Mouse (Mus musculus) kidney, adult 8-10 months (tissue): ENCODE results near the gene Zfp664.
A peak's percentile ranks its signal among the peaks of the same experiment; 100 is the strongest.

Experiments
- DNase-seq, 2 experiments: peaks; one replicate each; pipeline ENCODE4 v3.0.0; 2022

Gene Zfp664

DNA sequence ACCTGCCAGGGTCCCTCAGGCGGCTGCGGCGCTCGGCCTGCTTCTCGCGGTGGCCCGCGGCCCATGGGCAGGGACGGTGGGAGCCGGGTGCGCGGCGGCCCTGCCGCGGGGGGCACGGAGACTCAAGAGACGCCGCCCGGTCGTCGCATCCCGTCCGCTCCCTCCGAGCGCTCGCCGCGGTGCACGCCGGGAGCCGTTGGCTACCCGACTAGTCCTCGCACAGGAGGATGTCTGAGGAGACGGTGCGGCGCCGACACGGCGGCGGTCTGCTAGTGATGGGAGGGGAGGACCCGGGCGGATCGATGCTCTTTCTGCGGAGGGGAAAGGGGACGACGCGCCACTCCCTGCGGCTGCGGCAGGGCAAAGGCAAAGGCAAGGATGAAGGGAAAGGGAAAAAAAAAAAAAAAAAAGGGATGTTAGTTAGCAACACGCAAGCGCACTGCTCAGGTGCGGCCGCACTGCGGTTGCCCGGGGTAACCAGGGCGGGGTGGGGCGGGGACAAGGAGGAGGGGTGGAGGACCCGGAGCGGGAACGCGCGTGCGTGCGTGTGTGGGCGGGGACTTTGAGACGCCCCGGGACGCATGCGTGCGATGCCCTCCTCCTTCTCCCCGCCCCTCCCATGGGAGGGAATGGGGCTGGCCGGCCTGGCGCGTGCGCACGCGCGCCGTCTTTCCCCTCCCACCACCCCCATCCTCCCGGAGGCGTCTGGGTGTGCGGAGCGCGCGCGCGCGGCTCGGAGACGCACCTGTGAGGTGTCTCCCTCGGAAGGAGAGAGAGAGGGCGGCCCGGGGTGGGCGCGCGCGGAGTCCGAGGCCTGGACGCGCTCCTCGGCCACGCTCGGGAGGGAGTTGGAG is at the start of gene Zfp664, which contains the start of gene Ccdc92:
Zfp664 (plus strand) TSS at position 679 of the 854 bp plus-strand sequence.
Ccdc92 (minus strand) TSS at position 412 of the 854 bp plus-strand sequence.
- DNase-seq = peak; percentile 95

DNA sequence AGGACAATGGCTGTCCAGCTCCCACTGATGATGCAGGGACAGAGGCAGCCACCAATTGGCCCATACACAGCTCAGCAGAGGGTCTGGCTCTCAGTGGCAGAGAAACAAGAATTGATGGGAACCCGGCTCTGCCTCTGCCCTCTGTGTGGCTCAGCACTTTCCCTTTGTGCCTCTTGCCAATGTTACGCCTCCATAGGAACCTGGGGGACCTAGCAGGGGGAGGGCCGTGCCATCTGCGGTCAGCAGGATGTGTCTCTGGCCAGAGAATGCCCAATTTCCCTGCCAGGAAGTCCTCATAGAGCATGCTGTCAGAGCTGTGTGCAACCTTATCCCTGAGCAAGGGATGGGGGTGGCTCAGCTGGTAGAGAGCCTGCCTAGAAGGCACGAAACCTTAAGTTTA is 47.7 kb upstream of the Zfp664 start:
- DNase-seq = no peak

DNA sequence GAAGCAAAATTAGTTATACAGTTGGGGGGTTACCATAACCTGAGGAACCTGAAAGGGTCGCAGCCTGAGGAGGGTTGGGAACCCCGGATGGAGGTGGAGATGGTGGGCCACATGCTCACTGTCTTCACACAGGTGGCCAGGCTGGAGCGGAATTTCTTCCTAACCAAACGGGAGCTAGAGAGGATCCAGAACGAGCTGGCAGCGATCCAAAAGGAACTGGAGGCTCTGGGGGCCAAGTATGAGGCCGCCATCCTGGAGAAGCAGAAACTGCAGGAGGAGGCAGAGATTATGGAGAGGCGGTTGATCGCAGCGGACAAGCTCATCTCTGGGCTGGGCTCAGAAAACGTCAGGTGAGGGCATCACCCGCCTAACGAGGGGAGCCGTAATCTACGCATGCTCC is 45.4 kb upstream of the Zfp664 start:
- DNase-seq = no peak

DNA sequence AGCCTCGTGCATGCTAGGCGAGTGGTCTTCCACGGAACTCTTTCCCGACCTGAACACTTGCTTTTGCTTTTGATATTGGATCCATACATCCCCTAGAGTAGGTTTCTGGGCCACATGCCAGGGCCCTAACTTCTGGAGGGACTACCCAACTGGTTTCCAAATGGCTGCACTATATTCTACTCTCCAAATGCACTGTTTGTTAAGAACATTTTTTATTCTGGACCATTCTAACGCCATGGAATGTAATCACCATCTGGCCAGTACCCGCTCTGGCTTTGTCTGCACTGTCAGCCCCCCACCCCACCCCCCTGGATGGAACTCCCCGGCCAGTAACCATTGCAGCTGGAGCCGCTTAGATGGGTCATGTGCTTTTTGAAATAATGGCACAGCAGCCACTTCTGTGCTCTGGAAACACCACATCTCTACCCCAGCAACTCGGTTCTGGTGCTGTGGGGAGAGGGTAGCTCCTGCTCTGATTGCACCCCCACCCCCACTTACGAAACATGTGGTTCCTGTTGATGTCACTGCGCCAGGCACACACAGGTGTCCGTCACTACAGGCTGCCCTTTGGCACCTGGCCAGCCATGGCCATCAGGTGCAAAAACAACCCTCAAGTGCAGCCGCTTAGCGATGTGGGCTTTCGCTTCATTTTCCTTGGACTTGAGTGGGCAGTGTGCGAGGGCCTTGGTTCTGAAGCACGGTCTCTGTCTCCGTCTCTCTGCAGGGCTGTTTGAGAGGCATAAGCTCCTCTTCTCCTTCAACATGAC is 40.2 kb upstream of the Zfp664 start:
- no peak for DNase-seq

DNA sequence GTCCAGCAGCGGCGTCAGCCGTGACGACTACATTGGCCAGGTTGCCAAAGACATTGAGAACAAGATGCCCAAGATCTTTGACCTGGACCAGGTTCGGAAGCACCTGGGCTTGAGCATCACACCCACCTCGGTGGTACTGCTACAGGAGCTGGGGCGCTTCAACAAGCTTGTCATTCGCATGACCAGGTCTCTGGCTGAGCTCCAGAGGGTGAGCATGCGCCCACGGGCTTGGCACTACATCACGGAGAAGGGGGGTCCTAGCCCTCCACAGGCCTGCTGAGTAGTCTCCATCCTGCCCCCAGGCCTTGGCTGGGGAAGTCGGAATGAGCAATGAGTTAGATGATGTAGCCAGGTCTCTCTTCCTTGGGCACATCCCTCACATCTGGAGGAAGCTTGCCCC is 32.2 kb upstream of the Zfp664 start:
- no peak for DNase-seq

DNA sequence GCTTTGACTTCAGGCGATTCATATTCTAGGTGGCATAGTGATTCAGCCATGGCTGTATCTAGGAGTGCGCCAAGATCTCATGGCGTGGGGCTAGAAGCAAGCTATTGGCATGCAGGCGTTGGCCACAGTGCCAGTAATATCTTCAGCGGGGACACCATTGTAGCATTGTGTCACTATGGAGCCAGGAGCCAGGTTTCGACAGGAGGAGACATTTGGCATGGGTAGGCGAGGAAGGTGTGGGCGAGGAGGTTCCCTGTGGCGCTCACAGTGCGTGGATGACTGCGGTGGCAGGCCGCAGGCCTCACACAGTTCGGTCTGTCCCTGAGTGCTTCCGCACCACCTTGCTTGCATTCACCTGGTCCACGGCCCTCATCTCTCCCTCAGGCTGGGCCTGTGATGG is 27.3 kb upstream of the Zfp664 start:
- DNase-seq = no peak

DNA sequence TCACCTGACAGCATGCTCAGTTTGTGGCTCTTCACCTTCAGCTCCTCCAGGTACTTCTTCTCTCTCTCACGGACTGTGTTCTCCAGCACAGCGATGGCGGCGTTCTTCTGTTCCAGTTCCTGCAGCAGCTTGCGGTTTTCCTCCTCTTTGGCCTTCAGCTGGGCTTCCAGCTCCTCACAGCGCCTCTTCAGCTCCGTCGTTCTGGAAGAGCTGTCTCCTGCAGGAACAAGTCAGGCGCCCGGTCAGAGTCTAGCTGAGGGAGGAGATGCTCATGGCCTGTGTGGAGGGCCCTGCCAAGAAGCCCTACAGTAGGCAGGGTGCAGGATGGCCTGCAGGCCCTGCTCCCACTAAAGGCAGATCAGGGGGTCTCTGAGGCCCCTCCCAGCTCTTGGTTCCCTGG is 26.4 kb upstream of the Zfp664 start:
- no peak for DNase-seq

DNA sequence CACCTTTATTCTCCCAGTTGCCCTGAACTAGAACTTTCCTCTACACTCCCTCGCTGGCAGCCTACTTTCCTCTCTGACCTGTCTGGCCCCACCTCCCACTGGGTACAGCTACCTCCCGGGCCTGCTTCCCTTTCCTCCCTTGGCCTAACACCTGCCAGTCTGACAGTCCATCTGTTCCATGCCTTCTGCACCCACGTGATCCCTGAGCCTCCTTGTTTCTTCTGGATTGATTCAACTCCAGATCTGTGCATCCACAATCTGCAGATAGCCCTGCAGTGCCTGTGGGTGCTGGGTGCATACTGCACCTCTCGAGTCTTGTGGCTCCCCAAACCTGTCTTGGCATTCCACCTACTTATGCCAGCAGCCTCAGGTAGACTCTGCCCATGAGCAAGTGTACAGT is 25.9 kb upstream of the Zfp664 start:
- DNase-seq = no peak

DNA sequence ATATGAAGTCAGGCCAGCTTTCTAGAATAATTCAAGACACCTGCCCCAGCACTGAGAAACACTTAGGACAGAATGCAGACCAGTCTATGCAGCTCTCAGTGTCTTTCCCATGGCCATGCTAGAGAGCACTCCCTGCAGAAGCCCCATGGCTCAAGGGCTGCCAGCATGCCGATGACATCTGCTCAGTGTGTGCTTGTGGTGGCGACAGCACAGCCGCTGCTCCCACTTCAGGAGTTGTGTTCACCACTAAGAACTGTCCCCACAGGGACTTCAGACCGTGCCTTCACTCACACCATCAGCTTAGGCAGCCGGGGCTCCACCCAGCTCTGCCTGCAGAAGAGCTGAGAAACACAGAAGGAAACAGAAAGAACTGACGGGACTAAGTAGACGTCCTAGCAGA is 22.3 kb upstream of the Zfp664 start:
- no peak for DNase-seq

DNA sequence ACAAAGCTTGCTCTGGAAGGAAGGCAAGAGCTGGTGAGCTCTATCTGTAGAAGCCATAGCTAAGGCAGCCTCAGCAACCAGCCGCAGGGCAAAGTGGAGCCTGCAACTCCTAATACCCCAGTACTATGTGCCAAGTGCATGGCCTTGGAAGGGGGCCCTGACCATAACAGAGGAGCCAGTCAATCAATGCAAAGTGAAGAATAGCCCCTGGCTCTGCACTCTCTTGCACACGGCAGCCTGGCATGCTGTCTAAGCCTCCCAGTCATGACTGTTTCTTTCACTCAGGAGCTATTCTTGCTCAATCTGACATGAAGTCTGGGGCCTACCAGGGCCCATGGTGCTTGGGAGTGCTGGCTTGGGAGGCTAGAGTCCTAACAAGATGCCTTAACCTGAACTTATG is 21.8 kb upstream of the Zfp664 start:
- DNase-seq = no peak

DNA sequence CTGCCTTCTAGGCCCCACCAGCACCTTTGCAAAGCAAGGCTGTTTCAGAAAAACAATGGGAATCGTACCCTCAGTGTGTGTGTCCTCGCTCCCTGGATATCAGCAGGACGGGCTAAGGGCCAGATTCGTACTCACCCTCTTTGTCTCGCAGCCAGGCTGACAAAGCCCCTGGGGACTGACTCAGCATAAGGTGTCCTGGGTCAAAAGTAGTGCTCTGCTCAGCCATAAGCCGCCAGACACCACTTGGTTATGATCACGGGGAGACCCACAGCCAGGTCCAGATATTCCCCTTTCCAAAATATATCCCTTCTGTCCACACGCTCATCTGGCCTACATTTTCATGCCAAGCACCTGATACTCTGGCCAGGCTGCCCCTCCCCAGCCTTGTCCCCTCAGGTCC is 19.1 kb upstream of the Zfp664 start:
- no peak for DNase-seq

DNA sequence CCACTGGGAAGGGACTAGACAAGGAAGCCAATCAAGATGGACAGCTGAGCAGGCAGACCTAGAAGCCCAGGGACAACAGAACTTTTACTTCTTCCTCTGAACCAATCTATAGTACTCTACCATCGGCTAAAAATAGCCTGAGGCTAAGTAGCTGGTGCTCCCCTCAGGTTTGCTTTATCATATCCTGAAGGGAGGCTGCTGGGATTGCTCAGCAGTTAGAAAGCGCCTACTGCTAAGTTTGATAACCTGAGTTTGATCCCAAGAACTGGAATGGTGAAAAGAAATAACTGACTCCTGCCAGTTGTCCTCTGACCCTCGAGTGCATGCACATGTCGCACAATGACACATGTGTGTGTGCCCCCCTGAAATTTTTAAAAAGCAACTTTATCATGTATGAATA is 17.6 kb upstream of the Zfp664 start:
- no peak for DNase-seq

DNA sequence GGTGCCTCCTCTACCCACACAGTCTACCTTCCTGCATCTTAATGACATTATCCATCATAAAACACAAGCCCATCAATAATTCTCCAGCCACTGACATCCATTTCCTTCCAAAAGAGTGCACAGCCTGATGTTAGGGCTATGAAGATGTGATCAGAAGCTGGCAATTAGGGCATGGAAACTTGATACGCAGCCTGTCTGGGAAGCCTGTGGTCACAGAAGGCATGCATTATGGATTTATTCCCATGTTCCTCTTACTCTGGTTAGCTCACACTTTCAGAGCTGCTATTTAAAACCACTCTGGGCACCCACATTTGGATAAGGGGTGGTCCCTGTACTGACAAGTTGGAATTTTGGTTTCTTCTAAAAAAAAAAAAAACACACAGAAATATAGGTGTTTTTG is 15.5 kb upstream of the Zfp664 start:
- DNase-seq = no peak

DNA sequence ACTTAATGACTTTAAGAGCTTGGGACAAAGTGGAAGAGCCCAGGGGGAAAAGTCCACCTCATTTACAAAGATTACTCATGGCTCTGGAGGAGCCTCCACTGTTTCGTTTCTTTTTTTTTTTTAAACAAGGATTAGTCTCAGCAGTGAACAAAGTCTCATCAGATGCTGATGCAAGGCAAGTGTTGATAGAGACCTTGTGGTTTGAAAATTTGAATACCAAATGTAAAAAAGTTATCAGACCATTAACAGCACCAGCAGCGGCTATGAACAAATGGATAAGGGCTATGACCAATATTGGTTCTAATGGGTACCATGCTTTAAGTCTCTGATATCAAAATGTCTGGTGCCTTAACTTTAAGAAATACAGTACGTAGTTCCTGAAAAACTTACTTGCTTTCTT is 13.5 kb upstream of the Zfp664 start:
- DNase-seq = no peak

DNA sequence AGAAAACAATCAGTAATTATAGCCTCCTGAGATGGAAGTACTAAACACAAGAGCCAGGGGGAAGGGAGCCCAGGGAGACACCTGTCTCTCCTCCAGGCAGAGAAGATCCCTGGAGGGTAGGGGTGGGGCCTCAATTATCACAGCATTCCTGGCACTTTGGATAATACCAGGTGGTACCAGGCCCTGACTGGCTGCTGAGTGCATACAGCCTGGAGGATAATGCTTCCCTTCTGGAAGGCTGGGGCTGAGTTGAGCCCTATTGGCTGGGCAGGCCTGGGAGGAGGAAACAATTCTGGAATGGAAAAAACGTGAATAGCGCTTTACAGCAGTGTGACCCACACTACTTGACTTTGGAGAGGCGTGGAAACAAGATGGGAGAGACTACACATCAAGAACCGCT is 10.9 kb upstream of the Zfp664 start:
- no peak for DNase-seq

DNA sequence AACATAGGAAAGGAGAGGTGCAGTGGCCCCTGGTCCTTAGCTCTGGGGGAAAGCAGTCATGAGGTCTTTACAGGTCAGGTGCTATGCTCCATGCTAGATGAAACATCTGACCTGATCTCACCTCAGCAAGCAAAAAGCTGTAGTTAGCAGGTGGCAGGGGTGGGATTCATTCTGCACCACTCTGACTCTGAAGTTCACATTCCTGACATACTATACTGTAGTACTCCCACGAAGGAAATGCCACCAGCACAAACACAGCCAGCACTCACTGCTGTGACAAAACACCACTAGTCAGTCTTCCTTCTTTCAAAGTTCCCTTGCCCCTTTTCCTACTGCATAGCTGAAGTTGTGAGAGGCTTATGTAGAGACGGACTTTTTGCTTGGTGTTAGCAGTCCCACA is 10.2 kb upstream of the Zfp664 start:
- DNase-seq = no peak

DNA sequence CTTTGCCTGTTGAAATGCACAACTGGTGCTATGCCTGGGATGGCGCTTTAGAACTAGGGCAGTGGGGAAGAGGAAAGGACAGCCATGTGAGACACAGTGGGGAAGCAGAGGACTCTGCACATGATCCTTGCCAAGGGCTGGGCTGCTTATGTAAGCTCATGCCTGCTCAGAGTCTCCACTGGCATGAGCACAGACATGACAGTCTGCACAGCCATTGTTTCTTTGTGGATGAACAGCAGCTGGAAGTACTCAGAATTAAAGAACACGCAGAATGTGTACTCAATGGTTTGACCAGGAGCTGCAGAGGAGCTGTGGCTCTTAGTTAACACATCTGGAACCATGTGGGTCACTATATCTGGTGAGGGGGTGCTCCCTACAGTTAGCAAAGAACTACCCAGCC is 9.4 kb upstream of the Zfp664 start:
- no peak for DNase-seq

DNA sequence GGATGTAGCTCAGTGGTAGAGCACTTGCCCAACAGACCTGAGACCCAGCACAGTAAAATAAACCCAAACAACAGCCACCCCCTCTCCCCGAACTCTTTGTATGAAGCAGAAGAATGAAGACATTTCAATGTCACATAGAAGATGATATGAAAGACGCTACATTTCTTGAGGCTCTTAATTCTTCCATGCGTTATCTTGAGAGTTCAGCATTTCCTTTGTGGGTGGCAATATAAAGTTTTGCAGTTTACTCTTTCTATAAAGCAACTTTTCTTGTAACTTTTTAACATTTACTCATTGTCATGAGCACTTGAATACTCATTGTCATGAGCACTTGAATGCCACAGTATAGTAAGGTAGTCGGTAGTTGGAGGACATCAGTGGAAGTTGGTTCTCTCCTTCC is 8.3 kb upstream of the Zfp664 start:
- DNase-seq = no peak

DNA sequence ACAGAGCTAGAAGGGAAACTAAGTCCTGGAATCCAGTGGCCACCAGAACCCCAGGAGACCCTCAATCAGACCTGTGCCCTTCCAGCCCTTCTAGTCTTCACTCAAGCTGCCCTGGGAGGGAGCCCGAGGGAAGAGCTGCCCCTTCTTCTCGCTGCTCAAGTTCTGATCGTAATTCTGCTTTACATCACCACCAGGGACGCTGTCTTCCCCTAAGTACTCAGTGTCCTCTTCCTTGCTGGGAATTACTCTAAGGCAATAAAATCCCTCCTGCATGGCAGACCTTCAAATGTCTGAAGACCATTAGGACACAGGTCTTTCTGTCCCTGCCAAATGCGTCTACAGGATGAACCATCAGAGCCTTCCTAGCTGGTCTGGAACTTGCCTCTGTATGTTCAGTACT is 2.5 kb upstream of the Zfp664 start:
- no peak for DNase-seq

DNA sequence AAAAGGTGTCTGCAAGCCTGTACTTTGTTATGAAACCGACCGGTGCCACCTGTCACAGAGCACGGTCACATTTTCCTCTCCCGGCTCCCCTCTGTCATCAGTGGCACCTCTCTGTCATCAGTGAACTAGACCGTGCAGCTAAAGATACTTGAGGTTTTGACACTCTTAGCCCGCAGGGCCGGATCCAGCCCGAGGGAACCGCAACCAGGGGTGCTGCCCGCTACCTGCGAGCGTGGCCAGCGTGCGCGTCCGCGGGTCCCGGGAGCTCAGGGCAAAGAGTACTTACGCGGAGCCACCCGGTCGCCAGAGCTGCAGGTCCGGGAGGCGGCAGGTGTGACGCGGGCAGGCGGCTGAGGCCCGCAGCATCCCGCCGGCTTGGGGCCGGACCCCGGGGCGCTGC is 1.0 kb upstream of the Zfp664 start:
- DNase-seq = peak in 1 of 2 experiments; percentile 21

DNA sequence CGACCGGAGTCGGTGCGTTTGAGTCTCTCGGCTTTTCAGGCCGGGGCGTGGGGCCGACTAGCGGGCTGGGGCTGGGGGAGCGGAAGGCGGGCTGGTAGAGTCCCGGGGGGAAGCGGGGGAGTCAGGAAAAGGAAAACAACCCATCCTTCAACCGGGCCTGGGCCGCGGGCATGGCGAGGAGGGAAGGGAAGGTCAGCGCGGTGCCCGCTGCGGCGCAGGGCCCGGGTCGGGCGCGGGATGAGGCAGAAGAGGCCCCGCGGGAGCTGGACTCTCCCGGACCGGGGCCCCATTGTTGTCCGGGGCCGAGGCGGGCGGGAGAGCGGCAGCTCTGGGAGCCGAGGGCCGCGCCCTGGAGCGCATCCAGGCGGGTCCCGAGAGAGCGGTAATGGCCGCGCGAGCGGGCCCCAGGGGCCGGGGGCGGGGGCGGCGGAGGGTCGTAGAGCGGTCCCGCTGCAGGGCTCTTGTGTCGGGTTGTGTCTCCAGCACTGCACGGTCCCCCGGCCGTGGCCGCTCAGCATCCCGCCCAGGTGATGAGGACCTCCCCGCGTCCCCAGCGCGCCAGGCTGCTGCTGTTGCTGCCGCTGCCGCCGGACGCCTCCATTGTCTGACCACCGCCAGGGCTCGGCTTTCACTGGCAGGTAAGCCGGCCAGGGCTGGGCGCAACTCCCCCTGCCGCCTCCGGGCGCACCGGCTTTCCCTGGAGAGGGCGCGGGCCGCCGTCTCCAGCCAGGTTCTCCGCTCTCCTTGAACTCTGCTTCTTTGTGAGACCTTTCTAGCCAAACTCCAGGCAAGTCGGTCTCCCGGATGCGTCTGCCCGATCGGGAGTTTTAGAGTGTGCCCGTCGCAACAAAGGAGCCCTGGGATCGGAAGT is 615 bp downstream of the Zfp664 start:
- DNase-seq = peak; percentile 20 to 34

DNA sequence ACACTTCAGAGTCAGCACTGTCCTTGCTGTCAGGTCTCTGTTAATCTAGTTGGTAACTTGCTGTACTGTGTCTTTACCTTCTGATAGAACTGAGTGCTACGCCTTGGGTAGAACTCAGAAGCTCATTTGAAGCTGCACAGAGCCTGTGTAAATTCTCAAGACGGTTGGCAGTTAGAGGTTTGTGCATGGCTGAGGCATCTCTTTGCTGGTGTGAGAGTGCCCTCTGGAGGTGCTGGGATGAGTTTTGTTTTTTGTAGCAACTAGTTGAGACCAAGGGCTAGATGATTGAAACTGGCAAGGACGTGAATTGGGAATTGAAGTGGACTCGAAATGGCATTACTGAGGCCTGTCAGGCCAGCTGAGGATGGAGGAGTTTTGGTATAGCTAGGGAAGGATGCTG is 6.5 kb downstream of the Zfp664 start:
- DNase-seq = peak; percentile 45 to 72

DNA sequence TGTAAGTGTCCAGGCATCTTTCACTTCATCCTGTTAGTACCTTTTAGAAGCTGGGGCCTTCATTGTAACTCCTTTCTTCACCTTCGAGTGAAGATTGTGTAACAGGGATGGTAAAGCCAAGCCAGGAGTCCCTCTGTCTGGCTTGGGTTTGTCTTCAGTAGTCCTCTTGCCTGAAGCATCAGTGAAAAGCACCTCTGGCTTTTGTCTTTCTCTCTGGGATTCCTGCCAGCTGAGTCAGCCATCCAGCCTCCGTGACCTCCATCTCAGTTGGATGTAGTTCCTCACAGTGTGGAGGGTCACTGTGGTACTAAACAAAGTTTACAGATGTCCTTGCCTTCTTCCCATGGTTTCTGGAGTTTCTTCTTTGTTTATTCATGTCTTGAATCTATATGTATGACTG is 9.5 kb downstream of the Zfp664 start:
- peak in 1 of 2 experiments; percentile 18 for DNase-seq
